Mouse (Mus musculus): ENCODE data around the gene Cacna1d. TPM values are rescaled to one million over a fixed set of nuclear protein-coding genes. Genes with fewer than 3 reads are reported as not detected.
A peak's percentile ranks its signal among the peaks of the same experiment; 100 is the strongest.

Cacna1d gene
- total RNA-seq, 1 experiment from 2014 or later = 8.3 TPM

DNA sequence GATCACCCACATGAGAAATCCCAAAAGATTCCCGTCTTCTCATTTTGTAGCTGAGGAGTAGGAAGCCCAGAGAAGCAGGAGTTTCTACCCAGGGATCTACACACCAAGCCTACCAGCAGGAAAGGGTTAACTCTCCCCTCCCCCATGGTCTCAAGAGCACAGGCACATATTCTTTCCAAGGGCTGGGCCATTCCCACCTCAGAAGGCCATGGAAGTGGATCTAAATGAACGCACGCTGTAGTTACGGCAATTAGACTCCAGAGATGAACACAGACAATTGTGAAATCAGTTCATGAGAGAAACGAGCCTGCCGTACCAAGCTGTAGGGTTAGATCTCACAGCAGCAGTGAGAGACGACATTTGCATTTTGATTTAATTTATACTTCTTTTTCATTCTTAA, 191.3 kb downstream of the Cacna1d start:
- ATAC-seq (ENCODE audit: extremely low read depth, insufficient number of reproducible peaks, low FRiP score, poor library complexity, severe bottlenecking) = no peak

- ATAC-seq (ENCODE audit: extremely low read depth, insufficient number of reproducible peaks, low FRiP score, poor library complexity, severe bottlenecking) = no peak
These were observed 193.8 kb downstream of the Cacna1d start for GRCm38 (mm10) chr14:30297492-30297891.

- ATAC-seq (ENCODE audit: extremely low read depth, insufficient number of reproducible peaks, low FRiP score, poor library complexity, severe bottlenecking) = no peak
These were observed 199.2 kb downstream of the Cacna1d start for GRCm38 (mm10) chr14:30292135-30292463.

DNA sequence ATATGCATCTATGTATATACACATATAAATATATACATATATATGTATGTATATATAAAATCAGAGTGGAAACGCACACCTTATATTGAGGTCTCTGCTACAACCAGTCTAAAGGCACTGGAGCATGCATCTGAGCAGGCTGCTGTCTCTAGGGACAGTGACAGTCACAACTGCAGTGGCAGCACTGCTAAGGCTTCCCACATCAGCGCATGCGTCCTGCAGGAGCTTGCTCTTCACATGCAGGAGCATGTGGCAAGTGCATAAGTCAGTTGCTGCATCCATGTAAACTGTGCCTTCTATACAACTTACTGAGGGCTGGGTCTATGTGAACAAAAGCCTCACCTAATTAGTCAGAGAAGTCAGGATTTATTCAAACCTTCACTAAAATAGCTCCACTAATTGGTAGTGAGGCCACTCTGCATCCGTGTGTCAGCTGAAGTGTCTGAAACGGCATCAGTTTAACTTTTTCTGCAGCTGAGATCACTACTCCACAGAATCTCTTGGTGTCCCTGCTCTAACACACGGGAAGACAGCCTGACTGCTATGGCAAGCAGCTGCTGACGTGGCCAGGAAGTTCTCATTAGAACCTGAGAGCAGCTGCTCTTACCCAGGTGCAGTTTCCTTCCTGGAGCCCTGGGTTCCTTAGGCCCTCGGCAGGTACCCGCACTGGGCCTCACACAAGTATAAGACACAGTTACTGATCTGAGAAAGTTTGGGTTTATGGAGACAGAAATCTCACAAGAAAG, 199.7 kb downstream of the Cacna1d start:
- ATAC-seq (ENCODE audit: extremely low read depth, insufficient number of reproducible peaks, low FRiP score, poor library complexity, severe bottlenecking) = peak; percentile 89; the same call in 1 of the 2 replicates

DNA sequence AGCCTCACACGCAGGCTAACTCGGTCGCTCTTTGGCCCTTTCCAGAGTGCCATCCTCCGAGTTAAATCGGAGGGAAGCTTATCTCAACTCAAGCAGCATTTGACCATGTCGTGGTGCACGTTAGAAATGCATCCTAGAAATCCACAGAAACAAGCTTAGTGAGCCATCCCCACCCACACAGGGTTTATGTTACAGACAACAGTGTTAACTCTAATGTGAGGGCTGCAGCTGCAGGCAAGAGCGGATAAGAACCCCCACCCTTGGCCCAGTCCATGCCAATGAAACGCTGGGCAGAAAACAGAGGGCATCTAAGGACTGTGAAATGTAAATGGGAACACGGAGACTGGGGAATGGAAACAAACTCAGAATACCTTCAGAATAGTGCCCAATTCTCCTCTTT, 206.8 kb downstream of the Cacna1d start:
- no peak for ATAC-seq (ENCODE audit: extremely low read depth, insufficient number of reproducible peaks, low FRiP score, poor library complexity, severe bottlenecking)

DNA sequence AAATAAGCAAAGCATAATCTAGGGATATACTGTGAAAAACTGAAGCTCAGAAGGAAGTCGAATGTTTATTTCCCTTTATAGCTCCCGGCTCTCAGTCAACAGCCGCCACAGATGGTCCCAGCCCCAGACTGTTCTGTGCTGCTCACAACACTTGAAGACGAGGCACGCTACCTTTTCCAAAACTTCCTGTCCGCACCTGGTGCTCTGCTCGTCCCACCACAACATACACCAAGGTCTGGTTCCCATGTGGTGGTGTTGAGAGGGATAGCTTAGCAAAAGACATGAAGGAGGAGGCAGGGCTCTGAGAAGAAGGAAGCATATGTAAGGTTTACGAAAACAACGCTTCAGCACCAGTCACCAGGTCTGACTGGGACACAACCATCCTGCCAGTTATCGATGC, 207.2 kb downstream of the Cacna1d start:
- ATAC-seq (ENCODE audit: extremely low read depth, insufficient number of reproducible peaks, low FRiP score, poor library complexity, severe bottlenecking) = no peak

DNA sequence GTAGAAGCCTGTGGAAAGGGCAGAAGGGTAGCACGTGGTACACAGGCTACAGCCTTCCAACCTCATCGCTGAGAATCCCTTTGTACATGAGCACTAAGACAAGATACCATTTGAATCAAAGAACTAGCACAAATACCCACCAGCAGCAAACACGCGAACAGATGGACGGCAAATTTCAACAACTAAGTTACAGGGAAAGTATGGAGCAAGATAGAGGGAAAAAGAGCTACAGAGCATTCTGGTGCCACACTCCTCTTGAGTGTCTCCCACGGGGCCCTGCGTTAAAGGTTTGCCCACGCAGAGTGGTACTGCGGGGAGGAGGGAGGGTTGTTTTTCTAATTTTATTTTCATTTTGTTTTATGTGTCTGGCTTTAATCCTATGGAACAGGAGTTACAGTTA, 215.7 kb downstream of the Cacna1d start:
- ATAC-seq (ENCODE audit: extremely low read depth, insufficient number of reproducible peaks, low FRiP score, poor library complexity, severe bottlenecking) = no peak

DNA sequence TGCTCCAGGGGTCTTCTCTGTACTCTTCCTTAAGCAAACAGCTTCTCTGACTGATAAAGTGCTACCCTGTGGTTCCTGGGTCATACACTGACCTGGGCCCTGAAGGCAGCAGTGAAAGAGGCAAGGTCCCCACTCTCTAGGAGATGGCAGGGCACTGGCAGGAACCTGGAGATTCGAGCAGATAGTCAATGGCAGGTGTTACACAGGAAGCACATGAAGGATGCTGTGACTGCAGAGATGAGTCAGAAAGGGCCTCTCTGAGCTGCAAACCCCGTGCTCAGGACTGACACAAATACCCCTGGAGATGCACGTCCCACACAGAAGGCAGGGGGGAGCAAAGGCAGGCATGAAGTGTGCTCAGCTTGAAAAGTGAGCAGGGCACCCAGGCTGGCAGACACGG, 218.3 kb downstream of the Cacna1d start:
- ATAC-seq (ENCODE audit: extremely low read depth, insufficient number of reproducible peaks, low FRiP score, poor library complexity, severe bottlenecking) = no peak

GRCm38 (mm10) chr14:30272523-30272922, 218.7 kb downstream of the Cacna1d start:
- no peak for ATAC-seq (ENCODE audit: extremely low read depth, insufficient number of reproducible peaks, low FRiP score, poor library complexity, severe bottlenecking)

DNA sequence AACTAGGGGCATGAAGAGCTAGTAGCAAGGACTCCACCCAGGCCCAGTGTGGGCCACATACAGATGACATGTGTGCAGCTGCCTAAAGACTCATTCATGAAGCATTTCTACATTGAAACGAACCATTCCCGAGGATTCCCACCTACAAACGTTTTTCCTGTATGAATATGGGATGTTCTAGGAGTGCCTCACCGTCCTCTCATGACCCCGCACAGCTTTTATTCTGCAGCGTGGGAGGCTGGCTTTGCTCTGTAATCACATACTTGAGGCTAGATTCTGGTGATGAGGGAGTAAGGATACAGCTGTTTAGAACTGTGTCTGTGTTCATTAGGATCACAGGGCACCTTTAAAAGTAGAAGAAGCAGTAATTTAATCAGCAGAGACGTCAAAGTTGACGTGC, 219.4 kb downstream of the Cacna1d start:
- ATAC-seq (ENCODE audit: extremely low read depth, insufficient number of reproducible peaks, low FRiP score, poor library complexity, severe bottlenecking) = no peak

- no peak for ATAC-seq (ENCODE audit: extremely low read depth, insufficient number of reproducible peaks, low FRiP score, poor library complexity, severe bottlenecking)
These were observed 220.9 kb downstream of the Cacna1d start for GRCm38 (mm10) chr14:30270350-30270749.

DNA sequence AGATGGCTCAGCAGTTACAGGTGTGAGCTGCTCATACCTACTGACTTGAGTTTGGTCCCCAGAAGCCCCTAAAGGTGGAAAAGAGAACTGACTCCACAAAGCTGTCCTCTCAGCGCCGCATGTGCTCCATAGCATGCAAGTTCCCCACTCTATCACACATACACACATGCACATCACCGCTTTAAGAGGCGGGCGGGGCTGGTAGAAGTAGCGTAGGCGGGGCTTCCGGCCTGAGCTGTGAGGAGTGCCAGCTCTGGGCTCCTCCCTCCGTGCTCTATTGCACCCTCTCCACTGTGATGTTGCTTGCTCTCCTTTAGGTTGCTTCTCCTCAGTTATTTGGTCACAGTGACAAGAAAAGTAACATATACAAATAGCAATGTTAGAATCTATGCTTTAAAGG, 225.5 kb downstream of the Cacna1d start:
- peak; percentile 92 for ATAC-seq (ENCODE audit: extremely low read depth, insufficient number of reproducible peaks, low FRiP score, poor library complexity, severe bottlenecking)

- no peak for ATAC-seq (ENCODE audit: extremely low read depth, insufficient number of reproducible peaks, low FRiP score, poor library complexity, severe bottlenecking)
These were observed 229.5 kb downstream of the Cacna1d start for GRCm38 (mm10) chr14:30261561-30262251.

DNA sequence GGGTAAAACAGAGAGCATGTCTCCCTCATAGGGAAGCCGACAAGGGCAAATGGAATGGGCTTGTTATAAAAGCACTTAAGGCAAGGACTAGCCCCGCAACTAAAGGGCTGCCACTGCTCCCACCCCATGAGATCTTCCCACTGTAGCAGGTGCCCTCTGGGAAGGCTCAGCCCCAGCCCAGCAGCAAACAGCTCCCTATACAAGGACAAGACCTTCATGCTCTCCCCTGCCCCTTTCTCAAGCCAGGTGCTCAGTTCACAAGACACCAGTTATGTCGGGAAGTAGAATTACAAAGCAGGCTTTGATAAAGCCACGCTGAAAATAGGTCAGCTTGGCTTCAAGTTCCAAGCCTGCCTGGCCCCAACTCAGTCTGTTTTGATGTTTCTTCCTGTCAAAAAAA, 233.6 kb downstream of the Cacna1d start:
- ATAC-seq (ENCODE audit: extremely low read depth, insufficient number of reproducible peaks, low FRiP score, poor library complexity, severe bottlenecking) = no peak

- no peak for ATAC-seq (ENCODE audit: extremely low read depth, insufficient number of reproducible peaks, low FRiP score, poor library complexity, severe bottlenecking)
These were observed 234.8 kb downstream of the Cacna1d start for GRCm38 (mm10) chr14:30256486-30256885.

DNA sequence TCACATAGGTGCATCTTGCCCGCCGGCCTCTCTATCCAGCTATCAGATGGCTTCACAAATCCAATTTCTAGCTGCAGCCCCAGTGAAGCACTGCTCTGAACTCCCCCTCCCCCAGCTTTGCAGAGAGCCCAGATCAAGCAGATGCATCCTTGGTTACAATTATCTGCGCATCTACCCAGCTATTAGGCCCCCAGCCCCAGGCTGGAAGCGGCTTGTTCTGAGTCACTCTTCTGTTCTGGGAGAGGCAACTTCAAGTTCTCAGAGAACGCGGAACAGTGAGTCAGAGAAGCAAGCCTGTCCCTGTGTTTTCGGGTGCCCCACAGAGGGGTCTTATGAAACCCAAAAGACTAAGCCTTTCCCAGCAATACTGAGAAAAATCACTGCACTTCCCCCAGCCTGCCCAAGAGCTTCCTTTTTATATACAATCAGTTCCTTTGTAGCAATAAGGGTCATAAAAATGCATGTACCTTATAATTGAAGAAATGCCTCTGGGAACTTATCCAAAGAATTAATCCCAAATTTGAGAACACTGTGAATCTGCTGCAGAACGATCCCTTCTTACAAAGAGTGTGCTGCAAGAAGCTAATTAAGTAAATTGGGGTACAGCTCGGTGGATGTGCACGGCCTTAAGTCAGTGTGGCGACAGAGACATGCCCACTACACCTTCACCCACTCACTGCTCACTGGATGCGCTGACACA, 235.4 kb downstream of the Cacna1d start:
- ATAC-seq (ENCODE audit: extremely low read depth, insufficient number of reproducible peaks, low FRiP score, poor library complexity, severe bottlenecking) = no peak

DNA sequence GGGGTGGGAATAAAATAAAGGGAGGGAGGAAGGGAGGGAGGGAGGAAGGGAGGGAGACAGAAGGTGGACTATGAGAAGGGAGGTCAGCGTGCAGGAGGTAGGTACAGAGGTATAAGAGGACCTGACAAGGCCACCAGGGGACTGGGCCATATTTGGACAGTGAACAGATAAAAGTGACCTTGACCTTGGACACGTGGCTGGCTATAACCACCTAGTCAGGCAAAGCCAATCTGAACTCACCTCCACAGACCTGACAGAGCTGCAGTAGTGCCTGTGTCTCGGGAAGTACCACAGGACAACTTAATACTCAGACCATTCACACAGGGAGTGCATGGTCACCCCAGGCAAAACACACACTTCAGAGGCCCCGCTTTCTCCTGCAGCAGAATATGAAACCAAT, 236.5 kb downstream of the Cacna1d start:
- no peak for ATAC-seq (ENCODE audit: extremely low read depth, insufficient number of reproducible peaks, low FRiP score, poor library complexity, severe bottlenecking)

DNA sequence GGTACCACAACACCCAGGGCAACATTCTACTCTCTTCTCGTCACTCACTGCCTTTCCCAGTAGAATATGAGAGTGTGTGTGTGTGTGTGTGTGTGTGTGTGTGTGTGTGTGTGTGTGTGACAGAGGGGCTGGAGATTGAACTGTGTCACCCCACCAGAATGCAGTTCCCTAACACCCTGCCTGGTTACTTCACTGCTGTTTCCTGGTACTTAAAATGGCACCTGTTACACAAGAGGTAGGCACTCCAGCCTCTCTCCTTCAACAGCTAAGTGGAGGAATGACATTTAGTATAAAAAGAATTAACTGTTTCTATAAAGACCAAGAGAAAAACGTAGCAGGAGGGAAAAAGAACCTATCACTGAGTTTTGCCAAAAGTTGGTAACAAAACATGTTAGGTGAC, 238.4 kb downstream of the Cacna1d start:
- ATAC-seq (ENCODE audit: extremely low read depth, insufficient number of reproducible peaks, low FRiP score, poor library complexity, severe bottlenecking) = no peak

GRCm38 (mm10) chr14:30251351-30251750, 239.9 kb downstream of the Cacna1d start:
- no peak for ATAC-seq (ENCODE audit: extremely low read depth, insufficient number of reproducible peaks, low FRiP score, poor library complexity, severe bottlenecking)

- peak; percentile 63 for ATAC-seq (ENCODE audit: extremely low read depth, insufficient number of reproducible peaks, low FRiP score, poor library complexity, severe bottlenecking)
These were observed 241.7 kb downstream of the Cacna1d start for GRCm38 (mm10) chr14:30249591-30249990.
